Mouse (Mus musculus) NIH3T3 (cell line): ENCODE measurements at regions not wholly inside any gene's neighbourhood (a gene's known extent, or its start where the extent isn't known, plus 50 kb on each side); places are given as distances from the start of the nearest gene placed in this dataset.
"Not testable (repeated sequence)": the region's sequence is repeated elsewhere in the genome, so short reads cannot be mapped to it uniquely, and the experiment has no call there.

Experiments used
- DNase-seq: peaks from one replicate; pipeline ENCODE4 v3.0.0-alpha.2; 2012; ENCODE audit warnings: low read depth

DNA sequence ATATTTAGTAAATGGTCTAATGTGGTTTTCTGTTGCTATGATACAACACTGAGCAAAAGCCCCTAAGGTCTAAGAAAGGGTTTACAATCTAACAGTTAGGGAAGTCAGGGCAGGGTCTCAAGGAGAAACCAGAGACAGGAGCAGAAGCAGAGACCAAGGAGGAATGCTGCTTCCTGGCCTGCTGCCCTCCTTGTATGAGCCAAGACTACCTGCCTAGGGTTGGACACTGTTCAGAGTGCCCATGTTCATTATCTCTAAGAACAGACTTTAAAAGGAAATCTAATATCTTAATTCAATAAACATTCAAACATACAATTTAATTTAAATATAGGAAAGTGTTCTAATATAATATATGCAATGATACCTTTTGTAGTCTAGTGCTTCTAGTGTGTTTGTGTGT lies 63.0 kb upstream of the Tmem106b start:
- DNase-seq = no peak

DNA sequence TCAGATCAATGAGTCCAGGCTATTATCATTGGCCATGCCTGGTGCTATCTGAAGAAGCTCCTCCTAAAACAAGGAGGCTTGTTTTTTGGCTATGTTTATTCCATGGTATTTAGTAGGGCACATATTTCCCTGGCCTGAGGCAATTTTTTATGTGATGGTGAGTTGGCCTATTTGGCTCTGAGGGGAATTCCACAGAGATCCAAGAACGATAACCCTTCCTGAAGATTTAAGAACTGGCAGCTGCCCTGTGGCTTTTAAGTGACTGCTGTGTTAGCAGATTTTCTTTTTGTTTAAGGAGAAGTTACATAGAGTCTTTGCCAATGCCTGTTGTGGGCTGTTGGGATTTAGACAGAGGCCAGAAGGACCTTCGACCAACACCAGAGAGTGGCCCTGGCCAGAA lies 74.9 kb upstream of the Tmem106b start:
- DNase-seq = peak; percentile 54

DNA sequence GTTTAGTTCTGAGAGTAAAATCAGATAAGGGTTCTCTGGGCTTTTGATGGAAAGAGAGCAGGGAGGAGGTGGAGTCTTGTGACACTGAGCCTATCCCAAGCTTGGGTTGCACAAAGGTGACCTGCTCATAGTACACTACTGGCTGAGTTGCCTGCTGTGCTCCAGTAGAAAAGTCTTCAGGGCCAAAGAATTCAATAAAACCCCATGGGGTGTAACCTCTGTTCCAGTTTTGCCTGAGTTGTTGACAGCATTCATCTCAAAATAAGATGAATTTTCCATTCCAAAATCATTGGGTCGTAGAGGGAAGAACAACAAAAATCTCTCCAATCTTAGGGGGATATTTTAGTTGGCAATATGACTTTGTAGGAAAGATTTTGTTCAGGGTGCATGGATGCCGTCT lies 75.8 kb upstream of the Tmem106b start:
- DNase-seq = peak; percentile 60

DNA sequence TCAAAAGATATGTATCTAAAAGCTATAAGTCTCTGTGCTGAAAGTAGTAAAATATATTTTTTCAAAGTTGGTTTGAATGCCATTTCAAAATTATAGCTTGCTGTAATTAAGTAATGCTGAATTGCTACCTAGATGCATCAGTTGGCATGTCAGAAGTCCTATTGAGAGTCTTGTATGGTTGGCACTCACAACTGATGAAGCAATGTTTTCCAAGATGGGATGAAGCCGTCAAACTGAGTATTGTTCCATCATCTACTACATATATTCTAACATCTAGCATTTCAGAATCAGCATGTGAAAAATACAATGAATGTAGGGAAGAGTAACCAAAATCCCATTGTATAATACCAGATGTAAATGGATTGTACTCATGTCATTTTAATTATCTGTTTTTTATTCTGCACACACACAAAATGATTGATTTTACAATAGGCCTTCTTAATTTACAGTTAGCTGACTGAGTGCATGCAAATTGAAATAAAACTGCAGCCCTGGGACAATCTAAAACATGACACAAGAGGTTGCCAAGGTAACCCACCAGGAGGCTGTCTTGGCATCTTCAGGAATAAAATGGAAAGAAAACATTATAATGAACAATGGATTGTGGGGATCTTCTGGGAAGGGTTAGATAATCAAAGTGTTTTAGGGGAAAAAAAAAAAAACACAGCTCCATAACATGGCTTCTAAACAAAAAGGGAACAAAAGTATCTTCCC lies 92.2 kb upstream of the Tmem106b start:
- no peak for DNase-seq

DNA sequence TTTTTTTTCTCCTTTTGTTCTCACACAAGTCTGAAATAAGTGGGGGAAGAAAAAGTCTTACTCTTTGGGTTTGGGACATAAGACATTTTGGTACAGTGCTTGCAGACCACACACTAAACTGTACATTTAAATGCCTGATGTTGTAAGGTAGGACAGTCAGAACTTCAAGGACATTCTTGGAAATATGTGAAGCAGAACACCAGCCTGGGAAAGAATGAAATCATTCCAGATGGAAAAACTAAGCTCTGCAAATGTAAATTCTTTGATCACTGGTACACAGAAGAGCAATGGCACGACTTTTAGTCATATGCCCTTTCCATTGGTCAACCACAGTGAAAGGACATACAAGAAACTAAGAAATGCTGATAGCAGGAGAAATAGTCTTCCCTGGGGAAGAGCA lies 98.0 kb upstream of the Tmem106b start:
- no peak for DNase-seq

DNA sequence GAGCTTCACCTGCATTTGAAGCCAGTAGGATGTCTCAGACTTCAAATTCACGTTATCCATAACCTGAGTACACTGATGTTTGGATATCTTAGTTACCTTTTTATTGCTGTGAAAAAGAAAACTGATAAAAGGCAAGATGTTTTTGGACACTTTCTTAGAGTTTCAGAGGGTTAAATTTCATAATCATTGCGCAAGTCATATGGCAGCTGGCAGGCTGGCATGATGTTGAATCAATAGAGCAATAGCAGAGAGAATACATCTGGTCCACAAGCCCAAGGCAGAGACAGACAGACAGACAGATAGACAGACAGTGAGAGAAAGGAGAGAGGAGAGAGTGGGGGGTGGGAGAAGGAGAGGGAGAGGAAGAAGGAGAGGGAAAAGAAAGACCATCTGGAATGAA lies 102.3 kb upstream of the Tmem106b start:
- peak; percentile 57 for DNase-seq

DNA sequence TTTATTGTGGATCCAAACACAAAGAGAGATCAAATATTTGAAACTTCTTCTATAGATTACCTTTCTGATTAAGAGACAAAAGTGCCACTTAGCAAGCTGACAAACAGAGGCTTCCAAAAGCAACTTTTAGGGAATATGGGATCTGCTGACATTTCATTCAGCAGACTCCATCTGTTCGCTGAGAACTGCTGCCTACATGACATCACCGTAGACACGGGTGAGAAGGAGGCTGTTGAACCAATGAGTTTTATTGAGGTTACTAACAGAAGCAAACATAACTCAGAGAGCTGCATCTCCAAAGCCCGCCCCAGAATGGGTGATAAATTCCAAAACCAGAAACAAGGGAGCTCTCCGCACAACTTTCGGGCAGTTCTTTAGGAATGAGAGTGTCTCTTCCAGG lies 111.8 kb upstream of the Tmem106b start:
- no peak for DNase-seq

DNA sequence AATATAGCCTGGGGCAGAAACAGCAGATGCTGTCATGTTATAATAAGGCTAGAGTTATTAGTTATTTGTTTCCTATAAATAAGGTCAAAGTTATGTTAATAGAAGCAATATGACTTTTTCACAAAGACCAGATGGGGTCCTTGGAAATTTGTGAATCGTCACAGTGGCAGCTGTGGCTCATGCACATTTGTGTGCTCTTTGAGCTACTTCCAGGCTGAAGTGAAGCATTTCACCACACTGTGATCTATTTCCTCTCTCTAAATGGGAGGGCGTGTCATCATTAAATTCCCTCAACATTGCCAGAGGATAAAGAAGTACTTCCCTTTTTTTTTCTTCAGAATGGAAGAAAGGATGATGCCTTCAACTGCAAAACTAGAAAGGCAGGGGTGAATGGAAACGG lies 157.9 kb upstream of the Tmem106b start:
- peak; percentile 46 for DNase-seq

DNA sequence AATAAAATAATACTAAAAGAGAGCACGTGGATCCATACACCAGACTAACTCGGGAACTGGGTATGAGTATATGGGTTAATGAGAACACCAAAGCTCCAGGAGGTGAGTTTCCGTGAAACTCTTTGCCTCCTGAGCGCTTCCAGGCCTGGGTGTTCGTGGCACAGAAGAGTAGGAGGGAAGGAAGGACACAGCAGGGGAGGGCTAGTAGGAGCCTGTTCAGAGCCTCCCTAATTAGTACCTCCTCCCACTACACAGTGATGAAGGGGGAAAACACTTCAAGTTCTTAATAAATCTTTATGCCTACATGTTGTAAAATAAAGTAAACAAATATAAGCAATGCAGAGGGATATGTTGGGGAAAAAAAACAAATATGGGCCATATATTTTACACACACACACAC lies 143.7 kb upstream of the Thsd7a start:
- DNase-seq = no peak

DNA sequence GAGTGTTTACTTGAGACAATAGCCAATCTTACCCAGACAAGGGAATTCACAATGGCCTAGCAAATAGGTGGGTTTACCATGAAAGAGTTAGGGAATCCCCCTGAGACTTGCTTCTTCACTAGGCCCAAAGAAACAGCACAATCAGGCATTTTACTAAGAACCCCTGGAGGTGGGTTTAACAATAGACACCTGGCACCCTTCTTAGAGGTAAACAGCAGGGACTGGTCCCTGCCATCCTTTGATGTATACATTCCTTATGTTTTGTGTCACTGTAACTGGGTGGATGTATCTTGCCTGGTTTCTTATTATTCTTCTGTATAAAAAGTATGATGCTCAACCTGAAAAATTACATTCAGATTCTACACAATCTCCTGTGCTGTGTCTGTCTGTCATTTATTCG lies 127.7 kb upstream of the Thsd7a start:
- DNase-seq = not testable (repeated sequence)

DNA sequence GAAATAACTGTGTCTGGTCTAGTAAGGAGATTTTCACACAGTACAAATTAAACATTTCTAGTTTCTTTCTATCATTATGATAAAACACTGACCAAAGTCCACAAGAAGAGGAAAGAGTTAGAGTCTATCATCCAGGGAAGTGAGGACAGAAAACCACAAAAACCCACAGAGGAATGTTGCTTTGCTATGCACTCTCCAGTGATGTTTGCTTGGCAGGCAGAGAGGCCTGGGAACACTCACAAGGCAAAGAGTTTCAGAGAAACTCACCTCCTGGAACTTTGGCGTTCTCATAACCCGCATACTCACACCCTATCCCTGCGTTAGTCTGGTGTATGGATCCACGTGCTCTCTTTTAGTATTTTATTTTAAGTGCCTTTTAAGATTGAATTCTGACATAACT lies 127.2 kb upstream of the Thsd7a start:
- peak; percentile 38 for DNase-seq

DNA sequence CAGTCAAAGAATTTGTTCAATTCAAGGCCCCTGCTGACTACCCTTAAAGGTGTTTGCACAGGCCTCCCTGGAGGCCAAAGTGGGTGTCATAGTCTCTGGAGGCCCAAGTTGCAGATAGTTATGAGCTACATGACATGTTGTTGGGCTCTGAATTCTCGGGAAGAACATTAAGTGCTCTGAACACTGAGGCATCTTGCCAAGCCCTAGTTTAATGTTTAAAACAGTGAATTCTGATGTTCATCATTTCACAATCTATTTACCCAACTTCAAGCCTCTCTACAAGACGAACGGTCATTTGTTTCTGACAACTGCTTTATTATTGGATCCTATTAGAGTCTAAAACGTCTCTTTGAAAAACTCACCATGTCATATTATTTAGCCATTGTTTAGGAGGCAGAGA lies 119.0 kb upstream of the Thsd7a start:
- peak; percentile 36 for DNase-seq

DNA sequence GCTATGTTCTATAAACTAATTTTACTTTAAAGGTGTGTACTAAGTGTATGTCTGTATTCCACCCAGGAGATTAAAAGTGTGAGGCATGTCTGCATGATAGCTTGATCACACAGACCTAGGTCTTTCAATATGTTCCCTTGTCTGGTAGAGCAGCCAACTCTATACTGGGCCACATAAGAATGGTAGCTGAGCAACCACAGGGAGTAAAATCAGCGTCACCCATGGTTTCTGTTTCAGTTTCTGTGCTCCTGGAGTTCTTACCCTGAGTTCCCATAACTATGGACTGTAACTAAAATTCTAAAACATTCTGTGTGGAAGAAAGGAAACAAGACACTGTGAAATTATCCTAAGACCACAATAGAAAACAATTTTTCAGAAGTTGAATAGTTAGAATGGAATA lies 102.8 kb upstream of the Thsd7a start:
- DNase-seq = no peak

DNA sequence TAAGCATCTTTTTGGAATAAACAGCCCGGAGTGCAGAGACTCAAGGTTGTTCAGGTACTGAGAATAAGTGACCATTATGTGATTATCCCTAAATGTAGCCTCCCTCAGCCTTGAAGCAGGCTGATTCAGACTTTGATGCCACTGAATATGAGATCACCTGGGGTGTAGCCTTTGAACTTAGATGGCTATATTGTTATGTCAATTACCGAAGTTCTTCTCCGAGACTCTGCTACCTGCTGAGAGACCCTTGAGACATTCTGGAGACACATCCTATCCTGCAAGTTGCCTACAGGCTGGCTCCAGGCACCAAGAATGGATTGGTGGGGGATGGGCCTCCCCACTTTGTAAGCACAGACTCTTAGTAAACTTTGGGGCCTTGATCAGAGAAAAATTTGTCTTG lies 85.9 kb upstream of the Thsd7a start:
- DNase-seq = not testable (repeated sequence)

DNA sequence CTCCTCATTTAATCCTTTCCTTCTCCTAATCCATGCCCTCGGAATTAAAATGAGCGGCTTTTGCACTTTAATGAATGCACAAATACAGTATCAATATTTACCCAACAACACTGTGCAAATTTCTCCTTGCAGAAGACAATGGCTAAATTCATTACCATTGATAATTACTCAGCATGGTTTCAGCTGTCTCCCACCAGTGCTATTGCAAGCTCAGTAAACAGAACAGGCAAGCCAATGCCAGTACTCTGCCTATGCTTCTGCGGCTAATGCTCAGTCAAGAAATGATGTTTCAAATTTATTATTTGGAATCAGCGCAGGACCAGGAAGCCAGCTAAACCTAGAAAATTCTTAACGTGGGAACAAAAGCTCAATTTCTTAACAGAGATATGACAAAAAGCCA lies 84.1 kb upstream of the Thsd7a start:
- DNase-seq = no peak

DNA sequence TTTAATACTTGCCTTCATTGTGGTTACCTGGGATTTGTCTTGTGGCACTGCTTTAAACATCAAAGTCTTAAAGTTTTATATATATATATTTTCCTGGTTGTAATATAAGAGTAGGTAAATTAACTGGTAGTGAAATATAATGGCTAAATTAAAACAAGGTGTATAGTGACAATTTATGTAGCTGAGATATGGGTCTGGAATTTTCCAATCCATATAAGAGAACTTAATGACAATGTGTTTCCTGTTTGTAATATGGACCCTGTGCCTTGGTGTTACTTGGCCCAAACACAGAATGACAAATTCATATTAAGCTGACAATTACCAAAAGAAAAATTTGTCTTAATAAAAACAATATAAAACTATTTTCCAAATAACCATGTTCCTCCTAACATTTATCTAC lies 82.7 kb upstream of the Thsd7a start:
- DNase-seq = no peak

DNA sequence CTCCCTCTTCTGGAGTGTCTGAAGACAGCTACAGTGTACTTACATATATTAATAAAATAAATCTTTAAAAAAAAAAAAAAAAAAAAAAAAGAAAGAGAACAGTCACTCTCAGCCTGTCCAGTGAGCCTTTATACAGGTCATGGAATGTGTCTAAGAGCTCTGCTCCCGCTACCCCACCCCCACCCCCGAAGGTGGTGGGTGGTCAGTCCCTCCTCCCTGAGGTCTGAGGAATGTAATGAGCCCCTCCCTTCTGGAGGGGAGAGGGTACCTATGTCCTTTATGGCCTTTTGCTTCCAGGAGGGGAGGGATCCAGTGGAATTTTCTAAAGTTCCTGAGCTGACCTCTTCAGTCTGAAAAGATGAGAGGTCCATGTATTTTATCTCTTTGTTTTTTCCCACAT lies 82.3 kb upstream of the Thsd7a start:
- no peak for DNase-seq

DNA sequence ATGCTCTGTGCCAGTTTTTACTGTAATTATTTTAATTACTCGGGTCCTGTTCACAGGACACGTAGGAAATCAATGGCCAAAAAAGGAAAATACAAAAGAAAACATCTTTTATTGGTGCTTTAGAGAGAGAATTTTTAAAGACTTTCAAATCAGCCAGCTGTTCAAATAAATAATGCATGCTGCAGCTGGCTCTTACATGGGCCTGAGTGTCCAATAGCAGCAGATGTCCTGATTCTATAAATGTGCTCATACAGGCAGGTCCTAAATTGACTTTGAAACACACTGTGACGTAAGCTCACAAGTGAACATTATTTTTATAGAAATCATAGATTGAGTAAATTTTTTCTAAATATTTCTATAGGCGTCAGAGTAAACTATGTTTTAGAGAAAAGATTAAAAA lies 78.5 kb upstream of the Thsd7a start:
- no peak for DNase-seq

DNA sequence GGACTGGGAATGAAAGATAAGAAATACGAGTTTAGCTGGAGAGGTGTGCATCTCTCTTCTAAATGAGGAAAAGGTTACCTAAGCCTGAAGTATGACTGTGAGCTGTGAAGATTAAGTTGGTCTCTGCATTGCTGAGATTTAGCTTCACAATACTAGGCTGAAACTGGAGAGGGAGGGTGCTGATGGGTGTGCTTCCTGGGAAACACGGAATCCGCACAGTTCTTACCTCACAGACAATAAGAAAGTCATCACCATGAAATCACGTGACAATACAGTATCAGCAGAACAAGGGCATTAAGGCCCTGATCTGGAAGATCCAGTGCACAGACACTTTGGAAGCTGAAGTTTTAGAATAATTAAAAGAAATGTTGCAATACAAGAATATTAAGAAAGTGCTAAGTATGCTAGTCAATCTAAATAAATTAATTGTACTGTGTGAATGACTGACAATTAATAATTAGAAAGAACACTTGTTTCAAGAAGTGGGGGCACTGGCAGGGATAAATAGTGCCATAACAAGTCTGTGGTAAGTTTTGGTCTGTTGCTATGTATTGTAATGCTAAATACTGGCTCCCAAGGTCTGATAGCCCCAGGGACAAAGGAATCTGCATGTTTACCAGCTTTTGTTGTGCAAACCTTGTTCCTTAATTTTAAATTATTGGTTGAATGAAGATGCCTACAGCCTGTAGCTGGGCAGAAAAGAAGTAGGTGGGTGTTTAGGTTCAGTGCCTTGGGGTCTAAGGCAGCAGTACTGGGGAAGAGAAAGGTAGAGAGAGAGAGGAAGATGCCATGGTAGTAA lies 66.0 kb upstream of the Thsd7a start:
- DNase-seq = no peak

DNA sequence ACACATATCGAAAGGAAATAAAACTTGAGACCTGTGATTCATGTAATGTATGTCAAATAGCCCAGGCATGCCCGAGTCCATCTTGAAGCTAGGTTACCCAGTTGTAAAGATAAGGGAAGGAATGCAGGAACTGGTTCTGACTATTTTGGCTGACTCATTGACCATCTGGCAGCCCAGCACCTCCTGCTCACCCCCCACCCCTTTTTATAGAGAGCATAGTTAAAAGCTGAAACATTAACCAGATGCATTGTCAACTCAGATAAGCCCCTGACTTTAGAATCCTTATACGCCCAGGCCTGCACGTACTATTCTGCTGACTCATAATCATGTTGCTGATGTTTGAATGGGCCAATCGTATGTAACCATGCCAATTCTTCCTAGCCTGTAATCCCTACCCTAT lies 64.6 kb upstream of the Thsd7a start:
- peak; percentile 71 for DNase-seq

DNA sequence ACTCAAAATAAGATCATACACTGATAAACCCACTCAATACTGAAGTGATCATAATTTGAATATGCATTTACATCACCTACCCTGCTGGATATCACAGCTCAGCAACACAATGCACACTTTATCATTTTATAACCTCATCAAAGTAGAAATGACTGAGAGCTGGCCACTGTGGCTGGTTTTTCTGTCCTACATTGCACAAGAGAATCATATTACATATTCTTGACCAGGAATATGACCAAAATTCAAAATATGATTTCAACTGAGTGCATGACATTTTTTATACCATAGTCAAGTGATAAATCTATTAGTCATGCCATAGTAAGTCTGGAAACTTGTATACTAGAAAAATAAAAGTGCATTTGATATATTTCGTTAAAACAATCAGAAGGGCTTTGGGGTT lies 63.3 kb upstream of the Thsd7a start:
- peak; percentile 42 for DNase-seq

DNA sequence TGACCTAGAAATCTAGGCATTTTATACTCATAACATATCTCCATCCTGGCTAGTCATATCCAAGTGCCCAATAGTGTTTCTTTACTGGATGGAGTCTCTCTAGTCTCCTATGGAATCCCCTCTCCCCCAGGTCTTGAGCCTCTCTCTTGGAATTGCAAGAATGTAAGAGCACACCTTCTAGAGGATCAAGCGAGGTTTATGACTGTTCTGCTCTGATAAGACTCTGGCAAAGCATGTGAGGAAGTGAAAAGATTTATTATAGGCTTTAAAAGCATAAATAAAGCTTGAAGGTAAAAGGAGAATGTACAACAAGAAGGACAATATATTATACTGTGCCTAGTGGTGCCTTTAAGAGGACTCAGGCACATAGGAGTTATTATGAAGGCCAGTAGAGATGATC lies 62.8 kb upstream of the Thsd7a start:
- no peak for DNase-seq

DNA sequence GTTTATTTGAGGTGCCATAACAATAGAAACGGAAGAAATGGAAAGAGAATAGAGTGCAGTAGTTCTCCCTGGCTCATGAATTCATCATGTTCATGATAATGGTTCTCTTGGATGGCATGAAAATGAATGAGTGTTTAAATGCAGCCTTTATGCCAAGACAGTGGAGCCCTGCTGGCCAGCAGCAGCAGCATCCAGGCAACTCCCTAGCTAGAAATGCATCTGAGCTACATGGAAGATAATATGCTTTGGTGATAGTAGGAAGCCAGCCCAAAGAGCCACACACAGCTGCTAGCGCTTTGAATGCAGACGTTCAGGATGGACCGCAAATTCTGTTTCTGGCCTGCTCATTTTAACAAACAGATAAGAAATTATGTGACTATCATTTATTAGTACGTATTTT lies 60.4 kb upstream of the Thsd7a start:
- DNase-seq = no peak
